In the genomic region with DNA sequence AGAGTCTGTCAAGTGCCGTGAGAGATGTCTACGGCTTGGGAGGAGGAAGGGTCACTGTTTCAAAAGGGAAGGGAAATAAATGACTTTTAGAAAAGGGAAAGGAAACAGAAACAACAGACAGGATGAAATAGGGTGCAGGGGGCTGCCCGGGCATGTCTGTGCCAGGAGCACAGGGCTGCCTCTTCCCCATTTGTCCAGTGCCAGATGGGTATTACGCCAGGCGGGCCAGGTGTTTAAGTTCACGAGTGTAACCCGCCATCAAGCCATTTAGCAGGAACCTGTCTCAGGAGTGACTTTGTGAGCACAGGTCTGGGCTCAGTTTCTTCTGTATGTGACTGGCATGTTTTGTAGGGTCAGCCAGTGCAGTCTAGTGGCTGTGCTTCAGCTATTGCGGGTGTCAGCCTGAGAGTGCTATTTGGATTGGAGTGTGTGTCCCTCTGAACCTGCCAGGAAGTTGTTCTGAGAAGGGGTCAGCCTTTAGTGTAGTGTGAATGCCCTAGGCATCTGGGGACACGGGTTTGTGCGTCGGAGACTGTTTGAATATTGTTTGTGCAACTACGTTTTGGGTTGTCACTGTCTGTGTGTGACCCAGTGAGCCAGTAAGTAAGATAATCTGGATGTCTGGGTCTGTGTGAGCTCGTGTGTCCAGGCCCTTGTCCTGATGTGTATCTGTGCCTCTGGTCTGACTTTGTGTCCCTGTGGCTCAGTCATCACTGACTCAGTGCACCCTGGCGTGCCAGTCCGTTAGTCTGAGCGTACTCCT, we compare ENCODE assay signal across 1 mouse cellular context.
TF ChIP-seq lines count a peak whose summit lies in the region.

No protein-coding gene starts in this region.

TF ChIP-seq in myocyte, 11 proteins besides CTCF, POLR2A, EP300 and RAD21 (continued from another document):
- TF ChIP-seq USF1 (IDR thresholded peaks at IDR 0.05; ENCODE audit: low read depth) = no peak
- TF ChIP-seq TCF12 (IDR thresholded peaks at IDR 0.05; ENCODE audit: insufficient read depth, poor library complexity, severe bottlenecking) = no peak
- TF ChIP-seq MAX (IDR thresholded peaks at IDR 0.05; ENCODE audit: low read depth) = no peak
- no peak for TF ChIP-seq MYOG (IDR thresholded peaks at IDR 0.05; ENCODE audit: control insufficient read depth in 1 of 3, insufficient read depth in 1 of 3, insufficient read length in 2 of 3, low read depth in 2 of 3)
- TF ChIP-seq MYOD1 (IDR thresholded peaks at IDR 0.05; ENCODE audit: control insufficient read depth in 1 of 3, insufficient read length in 2 of 3, low read depth in 2 of 3) = no peak
